Mouse (Mus musculus): ENCODE results near the gene Vmn1r40. TPM values are rescaled to one million over a fixed set of nuclear protein-coding genes. Genes with fewer than 3 reads are reported as not detected.
A peak's percentile ranks its signal among the peaks of the same experiment; 100 is the strongest.

The Vmn1r40 gene
- total and polyA plus RNA-seq, 2 experiments from 2014 or later, result not detected

- DNase-seq (ENCODE audit: low spot score) (no peak), ATAC-seq (no peak)
- Histone ChIP-seq H3K27me3 (ENCODE audit: insufficient read depth, low read length) (no peaks in the 10 kb centered on the region), H3K36me3 (ENCODE audit: insufficient read depth, low read length) (peaks cover 5% of the 10 kb centered on the region; the same call in 1 of the 2 replicates), H3K4me3 (ENCODE audit: low read length) (no peak overlapping the region), H3K4me2 (ENCODE audit: low read depth, low read length) (no peak overlapping the region), H3K4me1 (ENCODE audit: insufficient read depth, low read length) (no peaks in the 10 kb centered on the region), H3K9ac (replicated peaks; ENCODE audit: low read length) (no peak overlapping the region), H3K9me3 (ENCODE audit: low read length) (no peaks in the 10 kb centered on the region), H3K27ac (no peak overlapping the region)
- no peak for TF ChIP-seq CTCF (IDR thresholded peaks at IDR 0.05; ENCODE audit: low read depth)
- WGBS, result 82% methylated on average over 7 of the region's 7 CpGs
Observed at GRCm38 (mm10) chr6:89665667-89666066, 41.7 kb upstream of the Vmn1r40 start.

- DNase-seq (ENCODE audit: low spot score) (no peak), ATAC-seq (no peak)
- WGBS, result 75% methylated on average over 3 of the region's 3 CpGs
- Histone ChIP-seq H3K27me3 (ENCODE audit: insufficient read depth, low read length) (no peaks in the 10 kb centered on the region), H3K36me3 (ENCODE audit: insufficient read depth, low read length) (peaks cover 5% of the 10 kb centered on the region; the same call in 1 of the 2 replicates), H3K9me3 (ENCODE audit: low read length) (no peaks in the 10 kb centered on the region), H3K4me1 (ENCODE audit: insufficient read depth, low read length) (no peaks in the 10 kb centered on the region), H3K9ac (replicated peaks; ENCODE audit: low read length) (no peak overlapping the region), H3K4me2 (ENCODE audit: low read depth, low read length) (no peak overlapping the region), H3K27ac (no peak overlapping the region), H3K4me3 (ENCODE audit: low read length) (no peak overlapping the region)
- no peak for TF ChIP-seq CTCF (IDR thresholded peaks at IDR 0.05; ENCODE audit: low read depth)
Observed at GRCm38 (mm10) chr6:89666976-89667375, 40.4 kb upstream of the Vmn1r40 start.

GRCm38 (mm10) chr6:89669556-89669955 is 37.8 kb upstream of the Vmn1r40 start:
- 84% methylated on average over 6 of the region's 6 CpGs for WGBS
- DNase-seq (ENCODE audit: low spot score), result no peak
- Histone ChIP-seq H3K36me3 (ENCODE audit: insufficient read depth, low read length) (no peaks in the 10 kb centered on the region; the same call in 1 of the 2 replicates), H3K27ac (no peak overlapping the region), H3K4me3 (ENCODE audit: low read length) (no peak overlapping the region), H3K4me2 (ENCODE audit: low read depth, low read length) (no peak overlapping the region), H3K27me3 (ENCODE audit: insufficient read depth, low read length) (no peaks in the 10 kb centered on the region), H3K4me1 (ENCODE audit: insufficient read depth, low read length) (0 out of 2 replicates have a peak, but pooled peaks cover 3% of the 10 kb centered on the region), H3K9me3 (ENCODE audit: low read length) (no peaks in the 10 kb centered on the region), H3K9ac (replicated peaks; ENCODE audit: low read length) (no peak overlapping the region)
- TF ChIP-seq CTCF (IDR thresholded peaks at IDR 0.05; ENCODE audit: low read depth), result no peak
- no peak for ATAC-seq

- DNase-seq (ENCODE audit: low spot score) (no peak), ATAC-seq (no peak)
- TF ChIP-seq CTCF (IDR thresholded peaks at IDR 0.05; ENCODE audit: low read depth), result no peak
- no peaks in the 10 kb centered on the region; the same call in 1 of the 2 replicates for H3K36me3 ChIP-seq (ENCODE audit: insufficient read depth, low read length)
- WGBS, result 75% methylated on average over 6 of the region's 6 CpGs
- no peaks in the 10 kb centered on the region for H3K27me3 ChIP-seq (ENCODE audit: insufficient read depth, low read length)
- H3K4me1 ChIP-seq (ENCODE audit: insufficient read depth, low read length), result 0 out of 2 replicates have a peak, but pooled peaks cover 3% of the 10 kb centered on the region
- no peak overlapping the region for H3K4me2 ChIP-seq (ENCODE audit: low read depth, low read length)
- no peak overlapping the region for H3K9ac ChIP-seq (replicated peaks; ENCODE audit: low read length)
- no peaks in the 10 kb centered on the region for H3K9me3 ChIP-seq (ENCODE audit: low read length)
- no peak overlapping the region for H3K27ac ChIP-seq
- no peak overlapping the region for H3K4me3 ChIP-seq (ENCODE audit: low read length)
Observed at GRCm38 (mm10) chr6:89671431-89671830, 35.9 kb upstream of the Vmn1r40 start.

- no peak overlapping the region for H3K4me2 ChIP-seq (ENCODE audit: low read depth, low read length)
- H3K9me3 ChIP-seq (ENCODE audit: low read length), result no peaks in the 10 kb centered on the region
- H3K4me3 ChIP-seq (ENCODE audit: low read length), result no peak overlapping the region
- TF ChIP-seq CTCF (IDR thresholded peaks at IDR 0.05; ENCODE audit: low read depth), result no peak
- 59% methylated on average over 7 of the region's 7 CpGs for WGBS
- no peaks in the 10 kb centered on the region; the same call in 1 of the 2 replicates for H3K36me3 ChIP-seq (ENCODE audit: insufficient read depth, low read length)
- 0 out of 2 replicates have a peak, but pooled peaks cover 3% of the 10 kb centered on the region for H3K4me1 ChIP-seq (ENCODE audit: insufficient read depth, low read length)
- ATAC-seq (peak; percentile 74), DNase-seq (ENCODE audit: low spot score) (peak; percentile 83)
- H3K27me3 ChIP-seq (ENCODE audit: insufficient read depth, low read length), result no peaks in the 10 kb centered on the region
- H3K27ac ChIP-seq, result peak overlapping the region; percentile 56
- no peak overlapping the region for H3K9ac ChIP-seq (replicated peaks; ENCODE audit: low read length)
Observed at GRCm38 (mm10) chr6:89672641-89673040, 34.7 kb upstream of the Vmn1r40 start.

GRCm38 (mm10) chr6:89673135-89673780 is 34.1 kb upstream of the Vmn1r40 start:
- H3K4me3 ChIP-seq (ENCODE audit: low read length), result no peak overlapping the region
- peak overlapping the region; percentile 56 for H3K27ac ChIP-seq
- H3K4me2 ChIP-seq (ENCODE audit: low read depth, low read length), result no peak overlapping the region
- DNase-seq (ENCODE audit: low spot score), result peak; percentile 61
- 60% methylated on average over 11 of the region's 11 CpGs for WGBS
- H3K4me1 ChIP-seq (ENCODE audit: insufficient read depth, low read length), result 0 out of 2 replicates have a peak, but pooled peaks cover 3% of the 10 kb centered on the region
- H3K36me3 ChIP-seq (ENCODE audit: insufficient read depth, low read length), result no peaks in the 10 kb centered on the region; the same call in 1 of the 2 replicates
- no peak for TF ChIP-seq CTCF (IDR thresholded peaks at IDR 0.05; ENCODE audit: low read depth)
- ATAC-seq, result peak; percentile 75
- no peak overlapping the region for H3K9ac ChIP-seq (replicated peaks; ENCODE audit: low read length)
- no peaks in the 10 kb centered on the region for H3K27me3 ChIP-seq (ENCODE audit: insufficient read depth, low read length)
- no peaks in the 10 kb centered on the region for H3K9me3 ChIP-seq (ENCODE audit: low read length)

GRCm38 (mm10) chr6:89678522-89678921 is 28.8 kb upstream of the Vmn1r40 start:
- H3K4me2 ChIP-seq (ENCODE audit: low read depth, low read length), result no peak overlapping the region
- no peaks in the 10 kb centered on the region for H3K9me3 ChIP-seq (ENCODE audit: low read length)
- H3K27me3 ChIP-seq (ENCODE audit: insufficient read depth, low read length), result no peaks in the 10 kb centered on the region
- H3K4me3 ChIP-seq (ENCODE audit: low read length), result no peak overlapping the region
- TF ChIP-seq CTCF (IDR thresholded peaks at IDR 0.05; ENCODE audit: low read depth), result no peak
- 61% methylated on average over 4 of the region's 4 CpGs for WGBS
- H3K9ac ChIP-seq (replicated peaks; ENCODE audit: low read length), result no peak overlapping the region
- ATAC-seq (no peak), DNase-seq (ENCODE audit: low spot score) (no peak)
- H3K27ac ChIP-seq, result no peak overlapping the region
- no peaks in the 10 kb centered on the region; the same call in 1 of the 2 replicates for H3K36me3 ChIP-seq (ENCODE audit: insufficient read depth, low read length)
- H3K4me1 ChIP-seq (ENCODE audit: insufficient read depth, low read length), result 0 out of 2 replicates have a peak, but pooled peaks cover under 1% of the 10 kb centered on the region
